Mouse (Mus musculus): ENCODE measurements at regions not wholly inside any gene's neighbourhood (a gene's known extent, or its start where the extent isn't known, plus 50 kb on each side); places are given as distances from the start of the nearest gene placed in this dataset.

DNA sequence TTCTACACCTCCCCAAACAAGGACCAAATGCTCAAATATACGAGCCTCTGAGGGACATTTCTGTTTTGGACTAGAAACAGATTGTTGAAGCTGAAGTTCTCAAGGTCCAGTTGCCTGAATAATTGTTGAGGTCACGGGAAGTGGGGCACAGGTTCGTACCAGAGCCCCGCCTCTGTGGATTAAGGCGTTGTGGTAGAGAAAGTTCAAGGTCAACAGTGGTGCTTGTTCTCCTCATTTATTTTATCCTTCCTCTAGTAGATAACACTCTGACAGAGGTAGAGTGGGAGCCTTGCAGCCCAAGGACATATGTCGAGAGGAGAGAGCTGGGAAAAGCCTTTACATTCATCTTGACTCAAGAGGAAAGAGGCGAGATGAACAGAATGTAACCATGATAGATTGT lies 274.7 kb upstream of the Stt3b start:
- no peak overlapping the region for H3K4me2 ChIP-seq (ENCODE audit: low read depth, low read length, severe bottlenecking)
- no peaks in the 10 kb centered on the region for H3K27me3 ChIP-seq (ENCODE audit: control insufficient read depth, insufficient read depth, low read length)
- H3K4me1 ChIP-seq (replicated peaks; ENCODE audit: control insufficient read depth, insufficient read depth, low read length): no peaks in the 10 kb centered on the region
- no peak overlapping the region for H3K9ac ChIP-seq (ENCODE audit: low read length)
- no peak overlapping the region for H3K27ac ChIP-seq (ENCODE audit: low read depth, low read length)
- no peaks in the 10 kb centered on the region for H3K9me3 ChIP-seq (ENCODE audit: control insufficient read depth, low read length)
- H3K36me3 ChIP-seq (ENCODE audit: control insufficient read depth, insufficient read depth, low read length): no peaks in the 10 kb centered on the region
- ATAC-seq (replicated peaks; ENCODE audit: low FRiP score) (no peak), DNase-seq (ENCODE audit: low spot score) (no peak)
- WGBS: 86% methylated on average over 7 of the region's 7 CpGs
- H3K4me3 ChIP-seq (ENCODE audit: low read depth, low read length): no peak overlapping the region

DNA sequence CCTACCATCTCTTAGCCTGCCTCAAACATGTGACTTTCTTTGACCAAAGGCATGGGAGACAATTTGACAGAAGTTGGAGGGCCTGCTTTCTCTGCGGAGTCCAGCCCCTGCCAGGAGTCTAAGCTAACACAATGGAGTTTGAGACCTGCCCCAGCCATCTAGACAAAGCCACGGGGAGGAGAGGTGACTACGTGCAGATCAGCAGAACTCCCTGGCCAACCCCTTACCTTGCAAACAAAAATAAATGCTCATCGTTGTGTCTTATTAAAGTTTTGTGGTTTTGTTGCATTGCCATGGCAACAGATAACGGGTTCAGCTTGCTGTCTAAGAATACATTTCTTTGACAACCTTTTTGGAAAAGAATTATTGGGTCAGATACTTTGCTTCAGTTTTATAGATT lies 282.2 kb upstream of the Stt3b start:
- Histone ChIP-seq H3K4me2 (ENCODE audit: low read depth, low read length, severe bottlenecking) (no peak overlapping the region), H3K9ac (ENCODE audit: low read length) (no peak overlapping the region), H3K36me3 (ENCODE audit: control insufficient read depth, insufficient read depth, low read length) (no peaks in the 10 kb centered on the region), H3K4me1 (replicated peaks; ENCODE audit: control insufficient read depth, insufficient read depth, low read length) (no peaks in the 10 kb centered on the region), H3K27me3 (ENCODE audit: control insufficient read depth, insufficient read depth, low read length) (no peaks in the 10 kb centered on the region), H3K4me3 (ENCODE audit: low read depth, low read length) (no peak overlapping the region), H3K27ac (ENCODE audit: low read depth, low read length) (no peak overlapping the region), H3K9me3 (ENCODE audit: control insufficient read depth, low read length) (no peaks in the 10 kb centered on the region)
- DNase-seq (ENCODE audit: low spot score) (no peak), ATAC-seq (replicated peaks; ENCODE audit: low FRiP score) (no peak)
- WGBS: 54% methylated on average over 5 of the region's 5 CpGs

GRCm38 (mm10) chr9:115600228-115600627 lies 290.0 kb upstream of the Stt3b start:
- DNase-seq (ENCODE audit: low spot score) (no peak), ATAC-seq (replicated peaks; ENCODE audit: low FRiP score) (no peak)
- Histone ChIP-seq H3K9ac (ENCODE audit: low read length) (no peak overlapping the region), H3K4me3 (ENCODE audit: low read depth, low read length) (no peak overlapping the region), H3K4me2 (ENCODE audit: low read depth, low read length, severe bottlenecking) (no peak overlapping the region), H3K27ac (ENCODE audit: low read depth, low read length) (no peak overlapping the region), H3K36me3 (ENCODE audit: control insufficient read depth, insufficient read depth, low read length) (no peaks in the 10 kb centered on the region), H3K4me1 (replicated peaks; ENCODE audit: control insufficient read depth, insufficient read depth, low read length) (no peaks in the 10 kb centered on the region), H3K27me3 (ENCODE audit: control insufficient read depth, insufficient read depth, low read length) (no peaks in the 10 kb centered on the region), H3K9me3 (ENCODE audit: control insufficient read depth, low read length) (no peaks in the 10 kb centered on the region)
- WGBS: 93% methylated on average over 9 of the region's 9 CpGs

GRCm38 (mm10) chr9:115600826-115601225 lies 290.6 kb upstream of the Stt3b start:
- no peaks in the 10 kb centered on the region for H3K36me3 ChIP-seq (ENCODE audit: control insufficient read depth, insufficient read depth, low read length)
- H3K27ac ChIP-seq (ENCODE audit: low read depth, low read length): no peak overlapping the region
- H3K27me3 ChIP-seq (ENCODE audit: control insufficient read depth, insufficient read depth, low read length): no peaks in the 10 kb centered on the region
- no peak overlapping the region for H3K4me3 ChIP-seq (ENCODE audit: low read depth, low read length)
- H3K4me2 ChIP-seq (ENCODE audit: low read depth, low read length, severe bottlenecking): no peak overlapping the region
- H3K9ac ChIP-seq (ENCODE audit: low read length): no peak overlapping the region
- DNase-seq (ENCODE audit: low spot score) (no peak), ATAC-seq (replicated peaks; ENCODE audit: low FRiP score) (no peak)
- WGBS: 79% methylated on average over 2 of the region's 2 CpGs
- H3K9me3 ChIP-seq (ENCODE audit: control insufficient read depth, low read length): no peaks in the 10 kb centered on the region
- H3K4me1 ChIP-seq (replicated peaks; ENCODE audit: control insufficient read depth, insufficient read depth, low read length): no peaks in the 10 kb centered on the region

DNA sequence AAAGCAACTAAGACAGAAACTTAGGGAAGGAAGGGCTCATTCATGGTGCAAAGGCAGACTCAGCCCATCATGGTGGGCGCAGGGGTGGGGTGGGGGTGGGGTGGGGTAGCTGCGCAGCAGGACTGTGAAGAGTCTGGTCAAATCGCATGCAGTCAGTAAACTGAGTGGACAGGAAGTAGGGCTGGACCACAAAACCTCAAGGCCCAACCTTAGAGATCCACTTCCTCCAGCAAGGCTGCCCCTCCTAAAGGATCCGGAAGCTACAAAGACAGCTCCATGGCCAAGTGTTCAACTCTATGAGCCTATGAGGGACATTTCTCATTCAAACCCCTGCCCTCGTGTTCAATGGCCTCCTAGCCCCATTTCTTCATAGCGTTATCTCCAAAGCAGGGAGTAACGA lies 292.6 kb upstream of the Stt3b start:
- ATAC-seq (replicated peaks; ENCODE audit: low FRiP score) (no peak), DNase-seq (ENCODE audit: low spot score) (no peak)
- H3K4me2 ChIP-seq (ENCODE audit: low read depth, low read length, severe bottlenecking): no peak overlapping the region
- H3K9me3 ChIP-seq (ENCODE audit: control insufficient read depth, low read length): no peaks in the 10 kb centered on the region
- 90% methylated on average over 7 of the region's 7 CpGs for WGBS
- no peak overlapping the region for H3K27ac ChIP-seq (ENCODE audit: low read depth, low read length)
- no peak overlapping the region for H3K9ac ChIP-seq (ENCODE audit: low read length)
- H3K4me1 ChIP-seq (replicated peaks; ENCODE audit: control insufficient read depth, insufficient read depth, low read length): no peaks in the 10 kb centered on the region
- no peak overlapping the region for H3K4me3 ChIP-seq (ENCODE audit: low read depth, low read length)
- H3K27me3 ChIP-seq (ENCODE audit: control insufficient read depth, insufficient read depth, low read length): no peaks in the 10 kb centered on the region
- H3K36me3 ChIP-seq (ENCODE audit: control insufficient read depth, insufficient read depth, low read length): no peaks in the 10 kb centered on the region

DNA sequence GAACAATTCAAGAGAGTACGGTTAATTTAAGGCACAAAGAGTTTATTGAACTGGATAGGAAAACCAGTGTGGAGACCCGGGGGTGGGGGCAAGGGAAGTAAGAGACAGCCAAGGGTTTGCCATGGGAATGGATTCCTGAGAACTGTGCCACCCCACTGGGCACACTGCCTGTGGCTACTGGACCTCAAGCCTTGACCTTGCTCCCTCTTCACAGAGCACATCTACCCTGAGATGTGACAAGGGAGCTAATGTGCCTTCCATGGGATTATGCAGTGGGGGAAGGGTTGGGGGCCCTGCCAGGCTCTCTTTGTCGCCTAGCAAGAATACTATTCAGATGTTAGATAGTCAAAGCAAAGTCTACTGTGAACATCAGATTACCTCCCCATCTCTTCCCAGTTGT lies 294.2 kb upstream of the Stt3b start:
- Histone ChIP-seq H3K4me1 (replicated peaks; ENCODE audit: control insufficient read depth, insufficient read depth, low read length) (no peaks in the 10 kb centered on the region), H3K9ac (ENCODE audit: low read length) (no peak overlapping the region), H3K27me3 (ENCODE audit: control insufficient read depth, insufficient read depth, low read length) (no peaks in the 10 kb centered on the region), H3K9me3 (ENCODE audit: control insufficient read depth, low read length) (no peaks in the 10 kb centered on the region), H3K27ac (ENCODE audit: low read depth, low read length) (no peak overlapping the region), H3K36me3 (ENCODE audit: control insufficient read depth, insufficient read depth, low read length) (no peaks in the 10 kb centered on the region), H3K4me3 (ENCODE audit: low read depth, low read length) (no peak overlapping the region), H3K4me2 (ENCODE audit: low read depth, low read length, severe bottlenecking) (no peak overlapping the region)
- 73% methylated on average over 3 of the region's 3 CpGs for WGBS
- DNase-seq (ENCODE audit: low spot score): no peak
- no peak; the same call in 1 of the 2 replicates for ATAC-seq (replicated peaks; ENCODE audit: low FRiP score)

- H3K9me3 ChIP-seq (ENCODE audit: control insufficient read depth, low read length): no peaks in the 10 kb centered on the region
- no peak overlapping the region for H3K9ac ChIP-seq (ENCODE audit: low read length)
- H3K27ac ChIP-seq (ENCODE audit: low read depth, low read length): no peak overlapping the region
- H3K4me3 ChIP-seq (ENCODE audit: low read depth, low read length): no peak overlapping the region
- no peak; the same call in 1 of the 2 replicates for ATAC-seq (replicated peaks; ENCODE audit: low FRiP score)
- DNase-seq (ENCODE audit: low spot score): no peak
- 85% methylated on average over 14 of the region's 14 CpGs for WGBS
- no peaks in the 10 kb centered on the region for H3K27me3 ChIP-seq (ENCODE audit: control insufficient read depth, insufficient read depth, low read length)
- H3K4me2 ChIP-seq (ENCODE audit: low read depth, low read length, severe bottlenecking): no peak overlapping the region
- H3K36me3 ChIP-seq (ENCODE audit: control insufficient read depth, insufficient read depth, low read length): no peaks in the 10 kb centered on the region
- no peaks in the 10 kb centered on the region for H3K4me1 ChIP-seq (replicated peaks; ENCODE audit: control insufficient read depth, insufficient read depth, low read length)
Observed at GRCm38 (mm10) chr9:115604968-115605682, 294.9 kb upstream of the Stt3b start.

GRCm38 (mm10) chr9:115607961-115608360 lies 297.7 kb upstream of the Stt3b start:
- no peak overlapping the region for H3K27ac ChIP-seq (ENCODE audit: low read depth, low read length)
- H3K36me3 ChIP-seq (ENCODE audit: control insufficient read depth, insufficient read depth, low read length): no peaks in the 10 kb centered on the region
- 83% methylated on average over 2 of the region's 2 CpGs for WGBS
- DNase-seq (ENCODE audit: low spot score) (no peak), ATAC-seq (replicated peaks; ENCODE audit: low FRiP score) (no peak)
- no peaks in the 10 kb centered on the region for H3K4me1 ChIP-seq (replicated peaks; ENCODE audit: control insufficient read depth, insufficient read depth, low read length)
- H3K4me3 ChIP-seq (ENCODE audit: low read depth, low read length): no peak overlapping the region
- H3K4me2 ChIP-seq (ENCODE audit: low read depth, low read length, severe bottlenecking): no peak overlapping the region
- no peaks in the 10 kb centered on the region for H3K27me3 ChIP-seq (ENCODE audit: control insufficient read depth, insufficient read depth, low read length)
- no peaks in the 10 kb centered on the region for H3K9me3 ChIP-seq (ENCODE audit: control insufficient read depth, low read length)
- H3K9ac ChIP-seq (ENCODE audit: low read length): no peak overlapping the region

DNA sequence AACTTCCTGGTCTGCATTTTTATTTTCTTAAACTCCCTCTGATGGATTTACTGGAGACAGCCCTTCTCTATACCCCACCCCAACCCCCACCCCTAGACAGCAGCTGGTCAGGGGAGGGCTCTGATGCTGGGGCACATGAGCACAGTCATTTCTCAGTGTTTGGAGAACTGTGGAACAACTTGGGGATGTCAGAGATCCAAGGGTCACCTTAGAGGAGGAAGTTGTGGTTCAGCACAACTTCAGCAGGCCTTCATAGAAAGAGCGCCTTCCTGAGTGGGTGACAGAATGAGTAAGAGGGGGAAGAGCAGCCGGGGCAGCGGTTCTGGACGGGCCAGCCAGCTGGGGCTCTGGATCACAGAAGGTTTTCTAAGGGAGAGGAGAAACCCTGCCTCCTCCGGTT lies 298.2 kb upstream of the Stt3b start:
- Histone ChIP-seq H3K27ac (ENCODE audit: low read depth, low read length) (no peak overlapping the region), H3K36me3 (ENCODE audit: control insufficient read depth, insufficient read depth, low read length) (no peaks in the 10 kb centered on the region)

More for the DNA sequence above, 298.2 kb upstream of the Stt3b start:
- no peak overlapping the region for H3K4me3 ChIP-seq (ENCODE audit: low read depth, low read length)
- 92% methylated on average over 5 of the region's 5 CpGs for WGBS
- no peaks in the 10 kb centered on the region for H3K27me3 ChIP-seq (ENCODE audit: control insufficient read depth, insufficient read depth, low read length)
- no peaks in the 10 kb centered on the region for H3K4me1 ChIP-seq (replicated peaks; ENCODE audit: control insufficient read depth, insufficient read depth, low read length)
- H3K9ac ChIP-seq (ENCODE audit: low read length): no peak overlapping the region
- ATAC-seq (replicated peaks; ENCODE audit: low FRiP score) (no peak), DNase-seq (ENCODE audit: low spot score) (no peak)
- no peak overlapping the region for H3K4me2 ChIP-seq (ENCODE audit: low read depth, low read length, severe bottlenecking)
- H3K9me3 ChIP-seq (ENCODE audit: control insufficient read depth, low read length): no peaks in the 10 kb centered on the region
